Mouse (Mus musculus) CH12.LX (cell line): Measurements from ENCODE around the gene Cited2. TPM values are rescaled to one million over a fixed set of nuclear protein-coding genes. Genes with fewer than 3 reads are reported as not detected.

Source experiments
- DNase-seq: peaks from one replicate; pipeline ENCODE4 v3.0.0-alpha.2; 2013; ENCODE audit errors: extremely low read depth
- H3K27ac ChIP-seq: 2 replicates; pipeline ENCODE4 v1.5.1; 2012; ENCODE audit warnings: low read depth, mild to moderate bottlenecking, control low read depth, moderate library complexity; ENCODE audit not compliant: insufficient read depth
- H3K27me3 ChIP-seq: replicated peaks from 2 replicates; pipeline ENCODE3; 2012; ENCODE audit warnings: inconsistent platforms
- H3K36me3 ChIP-seq, 2 experiments: replicated peaks in 1 of 2; 2 replicates each; pipeline versions ENCODE3 to v1.6.1; 2012; ENCODE audit warnings: inconsistent platforms in 1 of 2, low read length in 1 of 2, mild to moderate bottlenecking in 1 of 2, mixed read lengths in 1 of 2, moderate library complexity in 1 of 2; ENCODE audit not compliant: control insufficient read depth in 1 of 2, insufficient read depth in 1 of 2
- H3K4me1 ChIP-seq, 2 experiments: 2 replicates each; pipeline ENCODE4 v1.6.1; 2012; ENCODE audit warnings: inconsistent platforms in 1 of 2, moderate library complexity in 1 of 2; ENCODE audit not compliant: insufficient read depth in 2 of 2, control insufficient read depth in 1 of 2
- H3K4me2 ChIP-seq: 2 replicates; pipeline ENCODE4 v1.6.1; 2012; ENCODE audit warnings: low read depth, mild to moderate bottlenecking, control low read depth; ENCODE audit not compliant: poor library complexity, insufficient read depth, severe bottlenecking
- H3K4me3 ChIP-seq, 3 experiments: fragments of 150-350 bp in 1 of 3; sonication (generic) in 1 of 3; replicated peaks in 1 of 3; 2 replicates each; pipeline versions ENCODE3 to v1.5.1; 2011 to 2012; ENCODE audit warnings: low read depth in 2 of 3, low read length in 2 of 3, mild to moderate bottlenecking in 2 of 3, moderate library complexity in 2 of 3, control low read depth in 1 of 3, improper control_type of control experiment in 1 of 3, inconsistent platforms in 1 of 3, mixed read lengths in 1 of 3; ENCODE audit not compliant: poor library complexity in 1 of 3
- H3K79me2 ChIP-seq: replicated peaks from 2 replicates; pipeline ENCODE4 v1.6.1; 2012; ENCODE audit warnings: mild to moderate bottlenecking, moderate library complexity; ENCODE audit not compliant: control insufficient read depth, poor library complexity, insufficient read depth, severe bottlenecking; ENCODE audit errors: extremely low read depth
- H3K9ac ChIP-seq: 2 replicates; pipeline ENCODE4 v1.6.1; 2012; ENCODE audit warnings: low read depth, mild to moderate bottlenecking, control low read depth, moderate library complexity; ENCODE audit not compliant: insufficient read depth
- H3K9me3 ChIP-seq: replicated peaks from 2 replicates; pipeline ENCODE3; 2012; ENCODE audit warnings: low read length, inconsistent platforms, mixed read lengths
- BHLHE40 ChIP-seq: IDR thresholded peaks from 2 replicates; pipeline ENCODE4 v1.6.1; 2011; ENCODE audit warnings: mild to moderate bottlenecking, low read depth, low read length, improper control_type of control experiment
- CHD2 ChIP-seq: IDR thresholded peaks from 2 replicates; pipeline ENCODE4 v1.6.1; 2011; ENCODE audit warnings: low read length, improper control_type of control experiment
- E2F4 ChIP-seq: IDR thresholded peaks from 2 replicates; pipeline ENCODE4 v1.6.1; 2011; ENCODE audit warnings: low read depth, low read length, improper control_type of control experiment; ENCODE audit not compliant: insufficient replicate concordance
- ETS1 ChIP-seq: conservative IDR thresholded peaks from 2 replicates; pipeline ENCODE4 v1.6.1; 2012; ENCODE audit warnings: low read depth, mild to moderate bottlenecking, inconsistent platforms, low read length, improper control_type of control experiment, moderate library complexity
- JUN ChIP-seq: IDR thresholded peaks from 2 replicates; pipeline ENCODE4 v1.6.1; 2011; ENCODE audit warnings: low read depth, mild to moderate bottlenecking, low read length, improper control_type of control experiment, moderate library complexity; ENCODE audit not compliant: insufficient read depth
- MAFK ChIP-seq: IDR thresholded peaks from 2 replicates; pipeline ENCODE4 v1.6.1; 2011; ENCODE audit warnings: low read length, improper control_type of control experiment; ENCODE audit not compliant: insufficient replicate concordance
- MYC ChIP-seq: IDR thresholded peaks from 2 replicates; pipeline ENCODE4 v1.6.1; 2011; ENCODE audit warnings: low read depth, mild to moderate bottlenecking, improper control_type of control experiment, low read length
- NELFE ChIP-seq: IDR thresholded peaks from 2 replicates; pipeline ENCODE4 v1.6.1; 2011; ENCODE audit warnings: low read depth, low read length, improper control_type of control experiment
- NRF1 ChIP-seq: IDR thresholded peaks from 2 replicates; pipeline ENCODE4 v1.6.1; 2014; ENCODE audit warnings: low read depth, mild to moderate bottlenecking, inconsistent platforms, low read length, improper control_type of control experiment, moderate library complexity
- POLR2AphosphoS2 ChIP-seq: IDR thresholded peaks from 2 replicates; pipeline ENCODE4 v1.6.1; 2011; ENCODE audit warnings: low read depth, low read length, improper control_type of control experiment
- RAD21 ChIP-seq: IDR thresholded peaks from 2 replicates; pipeline ENCODE4 v1.6.1; 2011; ENCODE audit warnings: low read depth, mild to moderate bottlenecking, low read length, improper control_type of control experiment, moderate library complexity
- RCOR1 ChIP-seq: conservative IDR thresholded peaks from 2 replicates; pipeline ENCODE4 v1.6.1; 2012; ENCODE audit warnings: low read depth, mild to moderate bottlenecking, inconsistent platforms, low read length, improper control_type of control experiment
- SIN3A ChIP-seq: IDR thresholded peaks from 2 replicates; pipeline ENCODE4 v1.6.1; 2012; ENCODE audit warnings: low read length, improper control_type of control experiment, inconsistent platforms
- SMC3 ChIP-seq: IDR thresholded peaks from 2 replicates; pipeline ENCODE4 v1.6.1; 2011; ENCODE audit warnings: low read depth, low read length, improper control_type of control experiment
- TCF12 ChIP-seq: IDR thresholded peaks from 2 replicates; pipeline ENCODE4 v1.6.1; 2014; ENCODE audit warnings: low read depth, mild to moderate bottlenecking, inconsistent platforms, low read length, improper control_type of control experiment
- UBTF ChIP-seq: IDR thresholded peaks from 2 replicates; pipeline ENCODE4 v1.6.1; 2012; ENCODE audit warnings: low read depth, mild to moderate bottlenecking, inconsistent platforms, low read length, improper control_type of control experiment, moderate library complexity
- USF1 ChIP-seq: IDR thresholded peaks from 2 replicates; pipeline ENCODE4 v1.6.1; 2014; ENCODE audit warnings: low read depth, mild to moderate bottlenecking, inconsistent platforms, low read length, improper control_type of control experiment
- ZC3H11A ChIP-seq: IDR thresholded peaks from 2 replicates; pipeline ENCODE4 v1.6.1; 2012; ENCODE audit warnings: low read depth, mild to moderate bottlenecking, inconsistent platforms, low read length, improper control_type of control experiment
- ZKSCAN1 ChIP-seq: IDR thresholded peaks from 2 replicates; pipeline ENCODE4 v1.6.1; 2012; ENCODE audit warnings: low read depth, inconsistent platforms, low read length, improper control_type of control experiment, borderline replicate concordance
- ZMIZ1 ChIP-seq: IDR thresholded peaks from 2 replicates; pipeline ENCODE4 v1.6.1; 2012; ENCODE audit warnings: low read depth, mild to moderate bottlenecking, inconsistent platforms, low read length, improper control_type of control experiment
- ZNF384 ChIP-seq: IDR thresholded peaks from 2 replicates; pipeline ENCODE4 v1.6.1; 2012; ENCODE audit warnings: low read depth, low read length, improper control_type of control experiment, inconsistent platforms
- dilution Hi-C: fragments of 300-500 bp; cut with MboI; formaldehyde crosslinking; loops from 2 replicates; pipeline ENCODE4 v1.14.3; 2020; ENCODE audit warnings: low sequenced_read_pairs; ENCODE audit not compliant: extremely low pct_unique_long_range_greater_than_20kb, extremely low pct_ligation_motif_present
- in situ Hi-C: fragments of 300-500 bp; cut with MboI; formaldehyde crosslinking; loops from 3 replicates; pipeline ENCODE4 v1.14.3; 2019; ENCODE audit warnings: low sequenced_read_pairs, low pct_ligation_motif_present, low pct_unique_long_range_greater_than_20kb, mixed read lengths
- polyA plus RNA-seq: library from polyadenylated mRNA; unstranded; fragments of >175 nt; gene quantifications from 2 replicates; pipeline ENCODE4 v1.2.1, GENCODE M21; 2012; ENCODE audit warnings: low read depth; ENCODE audit not compliant: insufficient read length
- total RNA-seq, 2 experiments: library from RNA; depleted of rRNA; stranded (reverse); fragments of 300-350 nt in 1 of 2; fragments of >200 nt in 1 of 2; gene quantifications; 2 replicates each; pipeline ENCODE4 v1.2.3; 2012 to 2014

Gene Cited2
- total and polyA plus RNA-seq, 3 experiments, result 22.6 to 149 (median 28.6) TPM

GRCm38 (mm10) chr10:17761652-17762051 lies 38.6 kb downstream of the Cited2 start:
- no peak for DNase-seq
- peaks cover 2% of the 10 kb centered on the region for H3K9me3 ChIP-seq
- dilution Hi-C loops, result no loop called here

GRCm38 (mm10) chr10:17762946-17763345 lies 39.9 kb downstream of the Cited2 start:
- dilution Hi-C loops (no loop called here), in situ Hi-C loops (no loop called here)
- no peak for DNase-seq
- Histone ChIP-seq H3K4me3 (no peak overlapping the region), H3K4me2 (no peak overlapping the region), H3K27me3 (no peaks in the 10 kb centered on the region), H3K9ac (no peak overlapping the region), H3K9me3 (peaks cover 2% of the 10 kb centered on the region), H3K27ac (no peak overlapping the region), H3K4me1 (no peaks in the 10 kb centered on the region), H3K36me3 (no peaks in the 10 kb centered on the region), H3K79me2 (no peaks in the 10 kb centered on the region)
- TF ChIP-seq NELFE (no peak), BHLHE40 (no peak), UBTF (no peak), MAFK (no peak), SMC3 (no peak), TCF12 (no peak), ETS1 (no peak), E2F4 (no peak)

More at GRCm38 (mm10) chr10:17761652-17762051, 38.6 kb downstream of the Cited2 start:
- Histone ChIP-seq H3K9ac (no peak overlapping the region), H3K4me2 (no peak overlapping the region), H3K27me3 (no peaks in the 10 kb centered on the region), H3K4me3 (no peak overlapping the region), H3K27ac (no peak overlapping the region), H3K79me2 (no peaks in the 10 kb centered on the region), H3K4me1 (no peaks in the 10 kb centered on the region), H3K36me3 (no peaks in the 10 kb centered on the region)
- TF ChIP-seq ZKSCAN1, result no peak
- no peak for TF ChIP-seq ETS1
- TF ChIP-seq MYC, result no peak
- TF ChIP-seq USF1, result no peak
- TF ChIP-seq ZC3H11A, result no peak
- in situ Hi-C loops, result no loop called here

- no peaks in the 10 kb centered on the region for H3K27me3 ChIP-seq
- no peak overlapping the region for H3K4me3 ChIP-seq
- peaks cover 7 to 23% of the 10 kb centered on the region in 2 experiments; a peak in 3 of 4 replicates for H3K4me1 ChIP-seq
- no peak overlapping the region for H3K27ac ChIP-seq
- no peak overlapping the region for H3K4me2 ChIP-seq
- in situ Hi-C loops, result loop anchor here (5.0 kb wide), 1 partner anchor 92 kb away; no protein-coding TSS in a partner anchor
- H3K36me3 ChIP-seq, result no peaks in the 10 kb centered on the region
- no peak for DNase-seq
- no peak for TF ChIP-seq RCOR1
- no peak for TF ChIP-seq ZMIZ1
- TF ChIP-seq JUN, result no peak
- no peak for TF ChIP-seq NRF1
- no peak for TF ChIP-seq E2F4
- no peak for TF ChIP-seq RAD21
- no peak for TF ChIP-seq CHD2
- TF ChIP-seq SIN3A, result no peak
- no peak for TF ChIP-seq UBTF
- no peak for TF ChIP-seq POLR2AphosphoS2
- TF ChIP-seq ZNF384, result no peak
- no peak for TF ChIP-seq TCF12
- H3K79me2 ChIP-seq, result no peaks in the 10 kb centered on the region
- H3K9me3 ChIP-seq, result no peaks in the 10 kb centered on the region
- dilution Hi-C loops, result no loop called here
- H3K9ac ChIP-seq, result no peak overlapping the region
These were observed 46.8 kb downstream of the Cited2 start for GRCm38 (mm10) chr10:17769856-17770255.
